In genomic region chr6:53897872-53898464, GRCm38 (mm10) we compare ENCODE assay signal across 27 mouse cellular contexts.
DNase-seq lines count a peak whose midpoint lies in the region; ATAC-seq and TF ChIP-seq lines count a peak whose summit lies in the region.
"Had no signal": no experiment of that assay in that cellular context is flagged by ENCODE, and none has a peak within 500 bp of the region (broad histone marks: within the 10 kb centered on the region; RNA-seq: fewer than 3 reads in every experiment).

No protein-coding gene starts in this region.

- H3K4me1 ChIP-seq in kidney, embryonic 16.5 days (ENCODE audit: insufficient read depth, low read length), result peaks cover 11% of the 10 kb centered on the region
- no peaks in the 10 kb centered on the region for H3K4me1 ChIP-seq in kidney, adult 2 months (ENCODE audit: control insufficient read depth, insufficient read depth, low read length)
- H3K4me1 ChIP-seq in embryonic facial prominence, embryonic 11.5 days (ENCODE audit: control insufficient read depth, insufficient read depth, low read length), result no peaks in the 10 kb centered on the region
- peaks cover 7% of the 10 kb centered on the region for H3K4me1 ChIP-seq in limb, embryonic 15.5 days
- no peaks in the 10 kb centered on the region for H3K4me1 ChIP-seq in hindbrain, postnatal 0 days (ENCODE audit: insufficient read depth, low read length)
- H3K4me1 ChIP-seq in hindbrain, embryonic 11.5 days (replicated peaks; ENCODE audit: control insufficient read depth, insufficient read depth, low read length), result no peaks in the 10 kb centered on the region
- H3K4me1 ChIP-seq: hindbrain, embryonic 12.5 days had no signal

- peak overlapping the region; percentile 75 for H3K27ac ChIP-seq in kidney, embryonic 16.5 days (ENCODE audit: low read length)
- H3K27ac ChIP-seq in kidney, adult 2 months (ENCODE audit: insufficient read depth, low read depth, low read length), result no peak overlapping the region
- H3K27ac ChIP-seq in embryonic facial prominence, embryonic 11.5 days (replicated peaks; ENCODE audit: low read depth, low read length), result peak overlapping the region; percentile 65
- peak overlapping the region; percentile 62 for H3K27ac ChIP-seq in limb, embryonic 15.5 days
- H3K27ac ChIP-seq in hindbrain, postnatal 0 days, result no peak overlapping the region
- no peak overlapping the region for H3K27ac ChIP-seq in hindbrain, embryonic 11.5 days (ENCODE audit: low read depth, low read length)
- H3K27ac ChIP-seq: hindbrain, embryonic 12.5 days; macrophage had no signal

- no peak for TF ChIP-seq CTCF in kidney, adult 2 months (conservative IDR thresholded peaks at IDR 0.05; ENCODE audit: insufficient read depth, insufficient read length, low read depth, low read length)
- TF ChIP-seq CTCF in hindbrain, postnatal 0 days (IDR thresholded peaks at IDR 0.05; ENCODE audit: low read depth), result no peak

- H3K27me3 ChIP-seq in kidney, embryonic 16.5 days (ENCODE audit: insufficient read depth, low read length), result no peaks in the 10 kb centered on the region
- no peaks in the 10 kb centered on the region for H3K27me3 ChIP-seq in kidney, adult 2 months (replicated peaks; ENCODE audit: control insufficient read depth, insufficient read depth, low read length)
- H3K27me3 ChIP-seq in embryonic facial prominence, embryonic 11.5 days (ENCODE audit: control insufficient read depth, insufficient read depth, low read length), result no peaks in the 10 kb centered on the region
- H3K27me3 ChIP-seq in limb, embryonic 15.5 days, result no peaks in the 10 kb centered on the region
- H3K27me3 ChIP-seq in hindbrain, postnatal 0 days (ENCODE audit: insufficient read depth, low read length), result no peaks in the 10 kb centered on the region
- no peaks in the 10 kb centered on the region for H3K27me3 ChIP-seq in hindbrain, embryonic 11.5 days (ENCODE audit: control insufficient read depth, insufficient read depth, low read length)
- H3K27me3 ChIP-seq: CH12.LX; hindbrain, embryonic 12.5 days had no signal

- no peaks in the 10 kb centered on the region for H3K36me3 ChIP-seq in kidney, embryonic 16.5 days (ENCODE audit: insufficient read depth, low read length)
- H3K36me3 ChIP-seq in kidney, adult 2 months (ENCODE audit: control insufficient read depth, insufficient read depth, low read length), result no peaks in the 10 kb centered on the region
- no peaks in the 10 kb centered on the region for H3K36me3 ChIP-seq in embryonic facial prominence, embryonic 11.5 days (replicated peaks; ENCODE audit: control insufficient read depth, insufficient read depth, low read depth, low read length)
- no peaks in the 10 kb centered on the region for H3K36me3 ChIP-seq in limb, embryonic 15.5 days
- no peaks in the 10 kb centered on the region for H3K36me3 ChIP-seq in hindbrain, postnatal 0 days (ENCODE audit: insufficient read depth, low read length)
- no peaks in the 10 kb centered on the region for H3K36me3 ChIP-seq in hindbrain, embryonic 11.5 days (ENCODE audit: control insufficient read depth, insufficient read depth, low read length)
- H3K36me3 ChIP-seq: G1E; hindbrain, embryonic 12.5 days had no signal

- H3K4me2 ChIP-seq in kidney, embryonic 16.5 days (replicated peaks; ENCODE audit: low read depth, low read length), result no peak overlapping the region
- no peak overlapping the region for H3K4me2 ChIP-seq in embryonic facial prominence, embryonic 11.5 days (ENCODE audit: low read depth, low read length)
- H3K4me2 ChIP-seq in limb, embryonic 15.5 days, result no peak overlapping the region
- no peak overlapping the region for H3K4me2 ChIP-seq in hindbrain, postnatal 0 days (ENCODE audit: low read depth, low read length)
- H3K4me2 ChIP-seq in hindbrain, embryonic 11.5 days (replicated peaks; ENCODE audit: low read depth, low read length), result no peak overlapping the region
- H3K4me2 ChIP-seq: heart, embryonic 11.5 days; hindbrain, embryonic 12.5 days; liver, embryonic 11.5 days; midbrain, embryonic 11.5 days had no signal

- WGBS in kidney, embryonic 16.5 days, result 20% methylated on average over 7 of the region's 7 CpGs
- 69% methylated on average over 7 of the region's 7 CpGs for WGBS in kidney, adult 2 months
- WGBS in embryonic facial prominence, embryonic 11.5 days, result 36% methylated on average over 7 of the region's 7 CpGs
- WGBS in limb, embryonic 15.5 days, result 32% methylated on average over 7 of the region's 7 CpGs
- 66% methylated on average over 7 of the region's 7 CpGs for WGBS in hindbrain, postnatal 0 days
- 71% methylated on average over 7 of the region's 7 CpGs for WGBS in hindbrain, embryonic 11.5 days

- TF ChIP-seq POLR2A in kidney, adult 2 months (IDR thresholded peaks at IDR 0.05; ENCODE audit: low read depth, low read length), result no peak

- no peak for DNase-seq in kidney, adult 2 months
- DNase-seq in embryonic facial prominence, embryonic 11.5 days (ENCODE audit: low spot score), result peak; percentile 72
- peak; percentile 42 for DNase-seq in hindlimb bud, embryonic 11.5 days (ENCODE audit: extremely low spot score, low read depth, low spot score)
- DNase-seq in hindbrain, postnatal 0 days (ENCODE audit: low spot score), result no peak
- DNase-seq in hindbrain, embryonic 11.5 days (ENCODE audit: low spot score), result no peak
- DNase-seq in thymus, postnatal 14 days, result no peak
- DNase-seq: adrenal gland, postnatal 14 days; B cell, adult 2 months; cerebellum, adult 9-10 months; gastrocnemius, postnatal 10 days; heart, postnatal 14 days; kidney, adult 8-10 months; liver, postnatal 0 days had no signal

- no peak overlapping the region for H3K9ac ChIP-seq in kidney, embryonic 16.5 days (replicated peaks; ENCODE audit: low read length)
- no peak overlapping the region for H3K9ac ChIP-seq in embryonic facial prominence, embryonic 11.5 days (replicated peaks; ENCODE audit: low read length)
- no peak overlapping the region for H3K9ac ChIP-seq in limb, embryonic 15.5 days
- H3K9ac ChIP-seq in hindbrain, postnatal 0 days (replicated peaks; ENCODE audit: low read length), result no peak overlapping the region
- no peak overlapping the region for H3K9ac ChIP-seq in hindbrain, embryonic 11.5 days (ENCODE audit: low read depth, low read length)
- H3K9ac ChIP-seq: hindbrain, embryonic 12.5 days; liver, postnatal 0 days had no signal

- H3K9me3 ChIP-seq in kidney, embryonic 16.5 days (ENCODE audit: low read length), result no peaks in the 10 kb centered on the region
- no peaks in the 10 kb centered on the region for H3K9me3 ChIP-seq in embryonic facial prominence, embryonic 11.5 days (replicated peaks; ENCODE audit: control insufficient read depth, low read length)
- no peaks in the 10 kb centered on the region for H3K9me3 ChIP-seq in limb, embryonic 15.5 days
- no peaks in the 10 kb centered on the region for H3K9me3 ChIP-seq in hindbrain, postnatal 0 days (ENCODE audit: low read length)
- no peaks in the 10 kb centered on the region for H3K9me3 ChIP-seq in hindbrain, embryonic 11.5 days (ENCODE audit: control insufficient read depth, low read length)
- H3K9me3 ChIP-seq: hindbrain, embryonic 12.5 days had no signal

- no peak overlapping the region for H3K4me3 ChIP-seq in kidney, embryonic 16.5 days (ENCODE audit: low read length)
- no peak overlapping the region for H3K4me3 ChIP-seq in kidney, adult 2 months (ENCODE audit: insufficient read depth, low read depth, low read length)
- H3K4me3 ChIP-seq in embryonic facial prominence, embryonic 11.5 days (ENCODE audit: low read depth, low read length), result no peak overlapping the region
- H3K4me3 ChIP-seq in limb, embryonic 15.5 days, result no peak overlapping the region
- no peak overlapping the region for H3K4me3 ChIP-seq in hindbrain, postnatal 0 days (ENCODE audit: low read length)
- H3K4me3 ChIP-seq in hindbrain, embryonic 11.5 days (ENCODE audit: low read depth, low read length), result no peak overlapping the region
- H3K4me3 ChIP-seq: erythroblast, embryonic 14.5 days; hindbrain, embryonic 12.5 days had no signal

- peak; percentile 67; the same call in 1 of the 2 replicates for ATAC-seq in kidney, embryonic 16.5 days (ENCODE audit: low FRiP score, low TSS enrichment)
- no peak for ATAC-seq in embryonic facial prominence, embryonic 11.5 days (replicated peaks; ENCODE audit: insufficient number of reproducible peaks, low FRiP score, low TSS enrichment, low read depth)
- ATAC-seq in limb, embryonic 15.5 days (ENCODE audit: insufficient number of reproducible peaks, low FRiP score, low TSS enrichment, low read depth), result no peak
- no peak for ATAC-seq in hindbrain, postnatal 0 days
- ATAC-seq in hindbrain, embryonic 11.5 days (ENCODE audit: low FRiP score), result no peak
- ATAC-seq: activated CD4-positive, CD25-positive, alpha-beta regulatory T cell, adult 4 months; forebrain, embryonic 14.5 days; inflammation-experienced regulatory T-cells, adult 6 months; liver, postnatal 0 days; lung, postnatal 0 days had no signal

Comparison
In these comparisons a context has a peak if more than half of its experiments do, and no peak if none do; other contexts are left out.
1. H3K27ac ChIP-seq: peak in kidney, embryonic 16.5 days (single experiment), embryonic facial prominence, embryonic 11.5 days (single experiment) and limb, embryonic 15.5 days (single experiment); none in kidney, adult 2 months (single experiment), hindbrain, postnatal 0 days (single experiment) and hindbrain, embryonic 11.5 days (single experiment).
2. DNase-seq: peak in embryonic facial prominence, embryonic 11.5 days (single experiment) and hindlimb bud, embryonic 11.5 days (single experiment); none in kidney, adult 2 months (single experiment), hindbrain, postnatal 0 days (single experiment), hindbrain, embryonic 11.5 days (single experiment) and thymus, postnatal 14 days (single experiment).